Mouse (Mus musculus) embryo, embryonic 11 days (tissue): ENCODE measurements around the gene Dbndd2.

Source experiments
- DNase-seq: peaks from one replicate; pipeline ENCODE4 v3.0.0-alpha.2; 2015

Dbndd2 gene

DNA sequence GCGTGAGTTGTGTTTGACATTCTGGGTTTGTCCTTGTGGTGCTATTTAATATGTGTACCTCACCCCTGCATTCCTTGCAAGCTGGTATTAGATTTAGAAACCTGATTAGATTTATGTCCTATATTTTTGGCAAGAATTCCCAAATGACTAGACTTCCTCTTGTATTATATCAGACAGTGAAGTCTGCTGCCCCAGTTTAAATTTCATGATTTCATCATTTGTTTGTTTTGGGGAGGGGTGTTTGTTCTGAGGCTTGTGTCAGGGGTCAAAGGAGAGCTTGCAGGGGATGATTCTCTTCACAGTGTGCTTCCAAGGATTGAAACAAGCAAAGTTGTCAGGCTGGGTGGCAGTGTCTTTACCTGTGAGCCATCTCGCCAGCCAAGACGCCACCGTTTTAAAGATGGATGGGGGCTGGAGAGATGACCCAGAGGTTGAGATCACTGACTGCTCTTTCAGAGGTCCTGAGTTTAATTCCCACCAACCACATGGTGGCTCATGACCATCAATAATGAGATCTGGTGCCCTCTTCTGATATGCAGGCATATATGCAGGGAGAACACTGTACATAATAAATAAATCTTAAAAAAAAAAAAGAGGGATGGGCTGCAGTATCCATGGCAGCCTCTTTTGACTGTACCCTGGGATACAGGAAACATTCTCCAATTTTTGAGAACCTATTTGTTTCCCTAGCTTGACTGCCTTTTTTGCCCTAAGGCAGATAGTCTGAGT lies 19.9 kb downstream of the Dbndd2 start:
- DNase-seq = no peak

DNA sequence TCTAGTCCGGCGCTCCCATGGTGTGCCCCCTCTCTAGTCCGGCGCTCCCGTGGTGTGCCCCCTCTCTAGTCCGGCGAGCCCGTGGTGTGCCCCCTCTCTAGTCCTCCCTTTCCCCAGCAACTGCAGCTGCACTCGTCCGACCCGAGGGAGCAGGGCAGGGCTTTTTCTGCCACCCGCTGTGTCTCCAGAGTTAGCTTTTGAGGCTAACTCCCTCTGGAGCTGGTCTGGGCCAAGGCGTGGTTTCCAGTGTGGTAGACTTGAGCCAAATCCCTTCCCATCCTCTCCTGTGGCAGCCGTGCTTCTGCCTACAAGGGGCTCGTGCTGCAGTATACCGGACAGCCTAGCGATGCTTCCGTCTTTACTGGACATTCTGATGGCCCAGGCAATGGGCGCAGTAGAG lies 21.9 kb downstream of the Dbndd2 start:
- DNase-seq = no peak

DNA sequence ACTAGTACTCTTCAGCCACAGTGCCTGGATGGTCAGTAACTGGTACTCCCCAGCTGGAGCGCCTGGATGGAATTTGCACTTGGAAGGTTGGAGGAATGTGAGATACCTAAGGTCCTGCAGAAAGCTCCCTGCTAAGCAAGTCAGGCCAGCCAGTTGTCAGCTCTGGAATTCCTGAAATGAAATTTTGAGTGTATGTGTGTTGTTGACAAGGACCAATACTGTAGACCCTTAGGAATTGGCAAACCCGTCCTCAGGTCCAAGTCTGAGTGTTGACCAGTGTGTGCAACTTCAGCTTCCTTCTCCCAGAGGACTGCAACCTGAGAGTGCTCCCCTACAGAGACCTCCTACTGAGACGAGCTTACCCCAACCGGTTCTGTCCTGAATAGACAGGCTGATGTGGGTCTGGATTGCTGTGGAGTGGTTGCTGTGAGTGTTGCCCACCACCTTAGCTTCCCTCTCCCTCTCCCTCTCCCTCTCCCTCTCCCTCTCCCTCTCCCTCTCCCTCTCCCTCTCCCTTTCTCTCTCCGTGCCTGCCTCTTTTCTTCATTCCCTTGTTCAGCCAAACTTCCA lies 24.8 kb downstream of the Dbndd2 start:
- no peak for DNase-seq

DNA sequence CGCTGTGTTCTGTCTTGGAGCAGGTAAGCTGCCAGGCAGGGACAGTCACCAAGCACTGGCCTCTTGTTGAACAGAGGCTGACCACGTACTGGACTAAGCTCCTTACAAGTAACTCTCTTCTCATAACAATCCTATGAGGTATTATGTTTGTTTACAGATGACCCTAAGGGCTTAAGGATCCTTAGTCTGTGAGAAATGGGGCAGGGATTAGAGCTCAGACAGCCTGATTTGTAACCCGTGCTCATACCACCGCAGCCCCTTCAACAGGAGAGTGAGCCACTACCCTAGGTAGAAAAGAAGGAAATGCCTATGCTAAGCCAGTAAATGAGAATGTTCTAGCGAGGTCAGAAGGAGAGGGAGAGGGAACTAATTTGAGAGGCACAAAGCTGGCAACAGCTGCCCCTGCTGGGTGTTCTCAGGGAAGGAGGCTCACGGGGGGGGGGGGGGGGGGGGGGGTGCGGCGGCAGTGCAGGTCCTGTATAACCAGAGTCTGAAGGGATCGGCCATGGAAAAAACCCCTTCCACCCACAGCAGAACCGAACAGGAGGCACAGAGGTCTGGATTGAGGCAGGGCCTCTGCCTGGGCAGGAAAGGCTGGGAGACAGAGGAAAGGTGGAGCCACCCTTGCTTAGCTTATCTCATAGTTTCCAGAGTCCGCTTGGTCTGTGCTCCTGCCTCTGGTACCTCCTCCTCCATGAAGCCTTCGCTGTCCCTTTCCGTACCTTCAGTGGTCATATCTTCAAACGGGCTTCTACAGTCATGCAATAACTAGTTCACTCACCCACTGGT lies 26.4 kb downstream of the Dbndd2 start:
- no peak for DNase-seq

DNA sequence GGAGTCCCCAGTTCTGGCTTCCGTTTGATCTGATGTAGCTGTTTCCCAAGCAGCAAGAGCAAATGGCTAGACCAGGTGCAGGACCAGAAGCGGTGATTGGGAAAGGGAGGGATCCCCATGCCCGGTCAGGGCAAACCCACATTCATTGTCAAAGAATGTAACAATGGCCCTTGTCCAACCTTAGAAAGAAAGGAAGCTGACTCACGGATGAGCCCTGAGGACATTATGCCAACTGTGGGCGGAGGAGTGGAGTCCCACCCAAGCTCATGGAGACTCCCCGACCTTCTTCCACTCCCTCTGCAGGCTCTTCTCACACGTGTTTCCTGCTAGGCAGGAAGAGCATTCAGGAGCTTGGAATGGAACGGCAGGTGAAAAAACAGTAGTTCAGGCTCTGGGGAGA lies 27.5 kb downstream of the Dbndd2 start:
- no peak for DNase-seq

DNA sequence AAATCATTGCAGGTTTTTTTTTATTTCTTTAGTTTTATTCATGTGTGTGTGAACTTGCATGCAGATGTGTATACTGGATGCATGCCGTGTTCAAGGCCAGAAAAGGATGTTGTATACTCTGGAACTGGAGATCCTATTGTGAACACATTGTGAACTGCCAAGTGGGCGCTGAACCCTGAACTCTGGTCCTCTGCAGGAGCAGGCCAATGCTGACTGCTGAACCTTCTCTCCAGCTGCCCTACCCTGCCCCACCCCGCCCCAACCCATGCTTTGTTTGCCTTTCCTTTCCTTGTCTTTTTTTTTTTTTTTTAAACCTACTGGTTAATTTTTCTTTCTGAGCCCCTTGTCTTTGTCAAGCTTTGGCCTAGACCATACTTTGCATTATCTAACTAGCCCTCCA lies 29.0 kb downstream of the Dbndd2 start:
- no peak for DNase-seq

GRCm38 (mm10) chr2:164515897-164516296 lies 30.0 kb downstream of the Dbndd2 start:
- DNase-seq = no peak

- no peak for DNase-seq
Observed at GRCm38 (mm10) chr2:164516592-164516991, 30.7 kb downstream of the Dbndd2 start.

DNA sequence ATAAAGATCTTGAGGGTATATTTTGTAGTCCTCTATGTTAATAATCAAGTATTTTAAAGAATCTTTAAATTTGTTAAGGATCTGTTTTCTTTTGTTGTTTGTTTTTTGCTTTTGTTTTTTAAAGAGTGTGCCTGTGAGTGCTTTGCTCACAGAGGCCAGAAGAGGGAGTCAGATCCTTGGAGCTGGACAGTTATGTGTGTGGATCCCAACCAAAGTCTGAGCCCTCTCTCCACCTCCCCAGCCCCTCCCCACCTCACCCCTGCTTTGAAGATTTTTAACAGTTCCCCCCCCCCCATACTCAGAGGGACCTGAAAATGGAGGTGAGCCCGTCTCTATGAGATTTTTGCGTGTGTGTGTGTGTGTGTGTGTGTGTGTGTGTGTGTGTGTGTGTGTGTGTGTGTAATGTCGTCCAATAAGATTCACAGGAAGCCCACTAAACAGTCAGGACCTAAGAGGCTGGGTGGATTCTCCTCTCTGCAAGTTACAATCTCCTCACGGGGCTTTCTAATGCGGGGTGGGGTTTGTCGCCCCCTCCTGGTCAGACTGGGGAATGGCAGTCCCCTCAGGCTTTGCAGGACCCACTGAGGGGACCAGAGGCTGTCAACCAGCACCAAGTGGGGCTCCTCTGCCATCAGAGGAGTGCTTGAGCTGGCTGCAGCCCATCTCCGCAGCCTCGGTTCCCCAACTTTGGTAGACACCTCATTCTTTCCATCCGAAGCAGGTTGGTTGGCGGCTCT lies 31.7 kb downstream of the Dbndd2 start:
- peak; percentile 64 for DNase-seq

GRCm38 (mm10) chr2:164518266-164519170 lies 32.6 kb downstream of the Dbndd2 start:
- DNase-seq = no peak

DNA sequence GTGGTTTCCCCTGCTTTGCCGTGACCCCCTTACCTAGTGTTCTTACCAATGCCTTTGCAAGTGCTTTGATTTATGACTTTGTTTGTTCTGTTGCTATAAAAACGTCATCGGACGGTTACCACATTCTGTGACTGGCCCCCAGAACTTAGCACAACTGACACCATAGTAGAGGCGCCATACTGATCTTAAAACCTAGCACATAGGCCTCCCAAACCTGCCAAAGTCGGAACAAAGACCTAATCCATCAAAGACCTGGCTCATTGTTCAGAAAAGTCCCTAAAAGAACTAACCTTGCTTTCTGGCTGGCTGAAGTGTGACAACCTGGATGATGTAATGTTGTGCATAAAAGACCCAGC lies 33.2 kb downstream of the Dbndd2 start:
- DNase-seq = no peak

DNA sequence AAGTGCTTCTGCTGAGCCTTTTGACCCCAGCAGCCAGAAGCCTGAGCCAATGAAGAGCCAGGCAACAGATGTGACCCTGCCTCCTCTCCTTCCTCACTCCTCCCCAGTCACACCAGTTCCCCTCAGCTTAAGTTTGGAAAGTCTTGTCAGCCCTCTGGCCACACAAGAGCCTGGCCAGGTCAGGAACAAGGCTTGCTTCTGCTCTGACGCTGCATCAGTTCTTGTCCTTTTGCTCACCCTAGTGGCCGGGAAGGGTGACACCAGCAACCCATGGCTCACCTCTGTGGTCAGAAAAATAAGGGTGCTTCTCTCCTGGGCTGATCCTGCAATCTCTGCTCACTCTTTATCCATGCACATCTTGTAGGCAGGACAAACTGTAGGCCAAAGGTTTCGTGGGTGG lies 34.9 kb downstream of the Dbndd2 start:
- DNase-seq = peak; percentile 72

GRCm38 (mm10) chr2:164521841-164522240 lies 35.9 kb downstream of the Dbndd2 start:
- DNase-seq = no peak

DNA sequence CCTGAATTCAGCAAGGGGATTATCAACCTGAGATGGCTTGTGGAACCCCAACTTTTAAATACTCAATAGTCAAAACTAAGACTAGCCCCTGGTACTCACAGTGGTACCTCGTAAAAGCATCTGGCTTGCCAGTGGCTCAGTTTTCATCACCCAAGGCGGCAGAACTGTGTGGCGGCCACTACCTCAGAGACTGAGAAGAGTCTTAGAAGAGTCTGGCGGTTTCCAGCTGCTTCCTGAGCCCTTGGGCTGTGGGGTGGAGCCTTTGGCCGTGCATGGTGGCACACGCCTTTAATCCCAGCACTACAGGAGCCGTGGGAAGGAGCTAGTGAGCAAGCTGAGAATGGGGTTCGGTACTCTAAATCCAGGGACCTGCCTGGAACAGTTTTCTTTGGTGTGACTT lies 36.4 kb downstream of the Dbndd2 start:
- no peak for DNase-seq

DNA sequence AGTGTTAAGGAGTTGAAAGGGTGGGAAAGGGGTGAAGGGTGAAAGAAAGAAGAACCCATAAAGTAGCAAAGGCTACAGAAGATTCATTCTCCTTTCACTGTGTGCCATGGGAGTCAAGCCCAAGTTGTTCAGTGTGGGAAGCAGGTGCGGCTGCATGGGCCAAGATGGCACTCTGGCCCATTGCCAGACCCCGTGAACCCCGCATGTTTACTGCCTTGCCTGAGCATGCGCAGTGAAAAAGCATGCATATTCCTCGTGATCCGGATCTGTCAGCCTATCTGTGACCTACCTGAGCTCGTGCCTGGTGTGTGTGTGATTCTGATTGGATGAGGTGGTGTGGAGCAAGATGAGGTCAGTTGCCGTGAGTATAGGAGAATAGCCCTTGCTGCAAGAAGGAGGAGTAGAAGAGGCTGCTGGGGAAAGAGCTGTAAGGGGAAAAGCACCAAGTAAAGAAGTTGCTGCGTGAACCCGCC lies 37.4 kb downstream of the Dbndd2 start:
- DNase-seq = no peak

DNA sequence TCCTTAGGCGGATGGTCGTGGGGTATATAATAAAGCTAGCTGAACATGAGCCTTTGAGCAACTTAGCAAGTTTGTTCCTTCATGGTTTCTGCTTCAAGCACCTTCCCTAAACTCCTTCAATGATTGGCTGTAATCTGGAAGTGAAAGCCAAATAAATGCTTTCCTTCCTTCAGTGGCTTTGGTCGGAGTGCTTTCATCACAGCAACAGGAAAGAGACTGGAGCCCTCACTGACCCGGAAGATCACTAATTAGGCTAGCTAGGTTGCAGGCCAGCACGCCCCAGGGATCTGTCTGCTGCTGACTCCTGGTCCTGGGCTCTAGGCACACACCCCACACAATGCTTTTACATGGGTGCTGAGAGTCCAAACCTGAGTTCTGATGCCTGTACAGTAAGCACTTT lies 42.7 kb downstream of the Dbndd2 start:
- no peak for DNase-seq

GRCm38 (mm10) chr2:164531169-164531568 lies 45.3 kb downstream of the Dbndd2 start:
- peak; percentile 66 for DNase-seq

DNA sequence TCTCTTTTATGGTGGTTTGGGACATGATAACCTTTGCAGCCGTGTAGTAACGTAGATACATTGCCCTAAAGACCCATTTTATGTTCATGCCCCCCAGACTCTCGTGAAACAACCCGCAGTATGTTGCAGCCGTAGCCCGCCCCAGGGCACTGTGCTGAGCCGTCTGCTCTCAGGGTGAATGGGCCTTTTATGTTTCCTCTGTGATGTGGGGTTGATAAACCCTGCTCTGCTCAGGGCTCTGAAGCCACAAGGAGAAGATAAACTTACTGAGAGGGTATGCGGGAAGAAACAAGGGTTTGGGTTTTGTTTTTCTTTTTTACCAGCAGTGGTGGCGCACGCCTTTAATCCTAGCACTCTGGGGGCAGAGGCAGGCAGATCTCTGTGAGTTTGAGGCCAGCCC lies 48.4 kb downstream of the Dbndd2 start:
- DNase-seq = no peak

DNA sequence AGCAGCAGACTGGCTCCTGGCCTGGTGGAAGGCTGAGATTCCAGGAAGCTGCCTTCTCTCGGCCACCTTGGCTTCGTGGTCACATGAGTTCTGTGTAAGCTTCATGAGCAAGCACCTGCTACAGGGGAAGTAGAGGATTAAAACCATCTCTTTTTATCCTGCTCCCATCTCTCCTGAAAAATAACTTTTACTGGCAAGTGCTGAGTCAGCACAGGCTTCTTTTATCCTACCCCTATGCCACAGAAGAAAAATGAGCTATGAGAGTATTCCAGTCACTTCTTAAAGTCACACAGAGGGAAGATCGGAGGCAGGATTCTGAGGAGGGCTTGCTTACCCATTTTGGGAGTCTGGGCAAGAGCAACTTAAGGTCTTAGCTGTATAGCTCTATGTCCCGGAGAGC lies 51.1 kb downstream of the Dbndd2 start:
- DNase-seq = no peak

- no peak for DNase-seq
Observed at GRCm38 (mm10) chr2:164540652-164541427, 54.9 kb downstream of the Dbndd2 start.

GRCm38 (mm10) chr2:164542132-164542531 lies 56.2 kb downstream of the Dbndd2 start:
- DNase-seq = no peak
